Mouse (Mus musculus): ENCODE measurements around the gene Aicda. TPM values are rescaled to one million over a fixed set of nuclear protein-coding genes. Genes with fewer than 3 reads are reported as not detected.

Gene Aicda
- total RNA-seq, 2 experiments from 2014 or later, result not detected

DNA sequence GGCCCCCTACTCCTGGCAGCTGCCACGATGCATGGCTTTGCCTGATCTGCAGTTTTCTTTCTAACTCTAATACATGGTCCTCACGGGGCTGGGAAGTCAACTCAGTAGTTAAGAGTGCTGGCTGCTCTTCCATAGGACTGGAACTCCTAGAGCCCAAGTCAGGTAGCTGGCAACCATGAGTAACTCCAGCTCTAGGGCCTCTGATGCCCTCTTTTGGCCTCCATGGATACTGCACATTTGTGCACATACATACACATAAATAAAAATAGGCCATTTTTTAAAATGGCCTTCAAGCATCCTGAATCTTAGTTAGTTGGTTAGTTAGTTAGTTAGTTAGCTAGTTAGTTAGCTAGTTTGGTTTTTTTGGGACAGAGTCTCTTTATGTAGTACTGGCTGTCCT lies 39.3 kb downstream of the Aicda start:
- Histone ChIP-seq H3K4me3 (no peak overlapping the region), H3K27ac (no peak overlapping the region)
- intact Hi-C loops (cut with DNase I), result no loop called here
- no peak for DNase-seq (ENCODE audit: extremely low spot score in 1 of 2, low spot score in 2 of 2)
- TF ChIP-seq CTCF (IDR thresholded peaks at IDR 0.05), result no peak; the same call in 1 of the 2 replicates

DNA sequence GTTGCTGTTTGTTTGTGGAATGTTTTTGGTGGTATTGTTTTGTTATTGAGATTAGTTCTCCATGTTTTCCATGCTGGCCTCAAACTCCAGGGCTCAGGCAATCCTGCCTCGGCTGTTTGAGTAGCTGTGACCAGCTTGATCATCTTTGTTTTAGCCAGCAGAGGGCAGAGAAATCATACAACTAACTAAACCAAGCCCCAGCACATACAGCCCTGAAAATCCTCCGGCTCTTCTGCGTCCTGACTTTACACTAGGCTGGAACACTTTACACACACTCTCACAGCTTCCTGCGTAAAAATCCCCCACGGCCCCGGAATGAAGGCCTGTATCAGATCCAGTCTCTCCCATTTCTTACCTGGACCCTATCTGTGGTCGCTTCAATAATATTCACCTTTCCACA lies 42.0 kb downstream of the Aicda start:
- Histone ChIP-seq H3K4me3 (no peak overlapping the region), H3K27ac (no peak overlapping the region)
- intact Hi-C loops (cut with DNase I), result no loop called here
- TF ChIP-seq CTCF (IDR thresholded peaks at IDR 0.05), result peak; percentile 55
- peak in 1 of 2 experiments; percentile 11 for DNase-seq (ENCODE audit: extremely low spot score in 1 of 2, low spot score in 2 of 2)

GRCm38 (mm10) chr6:122596608-122597007 lies 43.0 kb downstream of the Aicda start:
- intact Hi-C loops (cut with DNase I), result no loop called here
- TF ChIP-seq CTCF (IDR thresholded peaks at IDR 0.05), result no peak

DNA sequence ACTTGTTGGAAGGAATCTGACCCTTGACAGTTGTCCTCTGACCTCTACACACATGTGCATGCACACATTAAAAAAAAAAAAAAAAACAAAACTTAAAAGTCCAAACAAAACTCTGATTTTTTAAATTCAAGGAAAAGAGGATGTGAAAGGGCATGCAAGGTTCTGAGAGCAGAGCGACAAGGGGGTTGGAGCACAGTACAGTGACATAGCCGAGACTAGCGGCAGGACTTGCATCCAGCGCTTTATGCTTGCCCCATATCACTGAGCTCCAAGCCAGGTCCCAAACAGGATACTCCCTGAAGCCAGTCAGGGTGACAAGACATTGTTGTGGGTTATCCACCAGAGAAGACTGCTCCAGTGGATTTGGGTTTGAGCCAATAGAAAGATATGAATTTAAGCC lies 44.4 kb downstream of the Aicda start:
- intact Hi-C loops (cut with DNase I), result no loop called here
- no peak for DNase-seq (ENCODE audit: extremely low spot score in 1 of 2, low spot score in 2 of 2)
- no peak for TF ChIP-seq CTCF (IDR thresholded peaks at IDR 0.05)
- Histone ChIP-seq H3K4me3 (no peak overlapping the region), H3K27ac (no peak overlapping the region)

More at GRCm38 (mm10) chr6:122596608-122597007, 43.0 kb downstream of the Aicda start:
- Histone ChIP-seq H3K4me3 (no peak overlapping the region), H3K27ac (no peak overlapping the region)
- DNase-seq (ENCODE audit: extremely low spot score in 1 of 2, low spot score in 2 of 2), result no peak

DNA sequence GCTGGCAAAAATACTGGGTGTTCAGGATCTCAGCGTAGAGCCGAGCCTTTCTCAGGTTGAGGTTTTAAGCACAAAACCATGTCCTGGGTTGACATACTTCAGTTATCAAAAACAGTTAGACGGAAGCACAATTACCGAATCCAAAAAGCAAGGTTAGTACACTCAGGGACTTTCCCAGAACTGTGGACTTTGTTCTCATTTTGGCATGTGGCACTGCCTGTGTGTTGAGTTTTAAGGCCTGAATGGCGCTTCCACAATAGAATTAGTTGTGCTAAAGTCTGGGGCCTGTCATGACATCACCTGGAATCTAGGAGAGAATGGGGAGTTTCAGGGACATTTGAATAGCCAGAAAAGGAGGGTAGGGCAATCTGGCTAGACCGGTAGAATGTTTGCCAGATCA lies 44.8 kb downstream of the Aicda start:
- DNase-seq (ENCODE audit: extremely low spot score in 1 of 2, low spot score in 2 of 2), result no peak
- TF ChIP-seq CTCF (IDR thresholded peaks at IDR 0.05), result no peak
- H3K27ac ChIP-seq, result no peak overlapping the region
- no peak overlapping the region for H3K4me3 ChIP-seq
- intact Hi-C loops (cut with DNase I), result no loop called here

- Histone ChIP-seq H3K4me3 (no peak overlapping the region), H3K27ac (no peak overlapping the region)
- intact Hi-C loops (cut with DNase I), result no loop called here
- TF ChIP-seq CTCF (IDR thresholded peaks at IDR 0.05), result no peak
- DNase-seq (ENCODE audit: extremely low spot score in 1 of 2, low spot score in 2 of 2), result no peak
These were observed 45.6 kb downstream of the Aicda start for GRCm38 (mm10) chr6:122599054-122599737.

GRCm38 (mm10) chr6:122600066-122600646 lies 46.6 kb downstream of the Aicda start:
- Histone ChIP-seq H3K27ac (no peak overlapping the region), H3K4me3 (no peak overlapping the region)
- no peak for DNase-seq (ENCODE audit: extremely low spot score in 1 of 2, low spot score in 2 of 2)
- intact Hi-C loops (cut with DNase I), result no loop called here
- TF ChIP-seq CTCF (IDR thresholded peaks at IDR 0.05), result no peak

DNA sequence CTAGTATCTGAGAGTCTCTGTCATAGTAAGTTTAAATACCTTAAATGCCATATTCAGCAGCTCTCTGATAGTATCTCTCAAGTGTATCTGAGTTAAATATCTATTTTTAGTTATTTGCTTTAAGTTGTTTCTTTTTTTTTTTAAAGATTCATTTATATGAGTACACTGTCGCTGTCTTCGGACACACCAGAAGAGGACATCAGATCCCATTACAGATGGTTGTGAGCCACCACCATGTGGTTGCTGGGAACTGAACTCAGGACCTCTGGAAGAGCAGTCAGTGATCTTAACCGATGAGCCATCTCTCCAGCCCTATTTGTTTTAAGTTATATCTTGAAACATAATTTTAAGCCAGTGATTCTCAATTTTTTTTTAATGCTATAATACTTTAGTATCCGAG lies 47.4 kb downstream of the Aicda start:
- no peak overlapping the region for H3K4me3 ChIP-seq
- intact Hi-C loops (cut with DNase I), result no loop called here
- DNase-seq (ENCODE audit: extremely low spot score in 1 of 2, low spot score in 2 of 2), result no peak
- H3K27ac ChIP-seq, result no peak overlapping the region
- TF ChIP-seq CTCF (IDR thresholded peaks at IDR 0.05), result no peak

DNA sequence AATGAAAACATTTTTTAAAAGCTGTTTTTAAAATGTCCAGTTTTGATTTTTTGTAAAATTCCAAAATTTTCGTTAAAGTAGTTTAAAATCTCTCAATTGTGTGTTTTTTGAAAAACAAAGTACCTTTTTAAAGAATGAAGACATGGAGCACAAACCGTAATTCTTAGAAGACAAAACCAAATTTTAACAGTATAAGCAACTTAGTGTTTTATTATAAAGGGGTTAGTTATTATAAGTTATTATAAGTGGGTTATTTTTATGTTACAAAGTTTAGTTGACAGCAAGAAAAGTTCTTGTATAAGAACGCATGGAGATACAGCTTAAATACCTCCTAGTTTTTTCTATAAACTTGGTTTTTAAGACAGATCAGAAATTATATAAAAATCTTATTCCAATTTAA lies 48.0 kb downstream of the Aicda start:
- Histone ChIP-seq H3K27ac (no peak overlapping the region), H3K4me3 (peak overlapping the region; percentile 49)
- no peak for TF ChIP-seq CTCF (IDR thresholded peaks at IDR 0.05)
- no peak for DNase-seq (ENCODE audit: extremely low spot score in 1 of 2, low spot score in 2 of 2)
- intact Hi-C loops (cut with DNase I), result no loop called here

- peak within 1 kb of the TSS; percentile 49 for H3K4me3 ChIP-seq
- TF ChIP-seq CTCF (IDR thresholded peaks at IDR 0.05), result no peak
- peak within 1 kb of the TSS; percentile 63 for H3K27ac ChIP-seq
- DNase-seq (ENCODE audit: extremely low spot score in 1 of 2, low spot score in 2 of 2), result peak; percentile 26 to 29
- intact Hi-C loops (cut with DNase I), result no loop called here
These were observed 48.8 kb downstream of the Aicda start, which contains the start of gene Apobec1 for GRCm38 (mm10) chr6:122602242-122602991. Gene Apobec1 (minus strand): TSS chr6:122602444.

DNA sequence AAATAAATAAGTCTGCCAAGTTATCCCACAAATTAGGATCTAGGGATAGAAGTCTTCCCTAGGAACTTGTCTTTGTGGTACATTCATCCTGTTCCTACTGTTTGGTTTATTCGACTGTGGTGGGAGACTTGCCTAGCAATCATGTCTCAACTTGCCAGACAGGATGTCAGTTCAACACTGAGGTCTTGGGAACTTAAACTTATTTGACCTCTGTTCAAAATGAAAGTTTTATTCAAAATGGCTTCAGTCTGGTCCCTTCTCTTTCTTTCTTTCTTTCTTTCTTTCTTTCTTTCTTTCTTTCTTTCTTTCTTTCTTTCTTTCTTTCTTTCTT lies 49.4 kb downstream of the Aicda start:
- intact Hi-C loops (cut with DNase I), result no loop called here
- DNase-seq (ENCODE audit: extremely low spot score in 1 of 2, low spot score in 2 of 2), result no peak
- Histone ChIP-seq H3K4me3 (peak overlapping the region; percentile 49), H3K27ac (peak overlapping the region; percentile 63)
- TF ChIP-seq CTCF (IDR thresholded peaks at IDR 0.05), result no peak

- Histone ChIP-seq H3K27ac (no peak overlapping the region), H3K4me3 (no peak overlapping the region)
- intact Hi-C loops (cut with DNase I), result no loop called here
- no peak for DNase-seq (ENCODE audit: extremely low spot score in 1 of 2, low spot score in 2 of 2)
- no peak for TF ChIP-seq CTCF (IDR thresholded peaks at IDR 0.05)
These were observed 50.7 kb downstream of the Aicda start for GRCm38 (mm10) chr6:122604260-122604659.
